ENCODE assay signal across 21 mouse cellular contexts in genomic region chr11:100730477-100731205, GRCm38 (mm10). TPM values are rescaled to one million over a fixed set of nuclear protein-coding genes. Genes with fewer than 3 reads are reported as not detected.
DNase-seq lines count a peak whose midpoint lies in the region; ATAC-seq and TF ChIP-seq lines count a peak whose summit lies in the region.
"Had no signal": no experiment of that assay in that cellular context is flagged by ENCODE, and none has a peak within 500 bp of the region (broad histone marks: within the 10 kb centered on the region; RNA-seq: fewer than 3 reads in every experiment).

No protein-coding gene starts in this region.

- peaks cover 16% of the 10 kb centered on the region; the same call in 1 of the 2 replicates for H3K36me3 ChIP-seq in kidney, embryonic 14.5 days (ENCODE audit: control insufficient read depth, insufficient read depth, low read length)
- peaks cover 9% of the 10 kb centered on the region for H3K36me3 ChIP-seq in spleen, adult 2 months (ENCODE audit: control insufficient read depth, insufficient read depth, low read length)
- H3K36me3 ChIP-seq in midbrain, postnatal 0 days (ENCODE audit: insufficient read depth, low read length) = peaks cover 9% of the 10 kb centered on the region; the same call in 1 of the 2 replicates

- no peak for TF ChIP-seq CTCF in spleen, adult 2 months (IDR thresholded peaks at IDR 0.05; ENCODE audit: extremely low read depth, insufficient read depth, insufficient read length, insufficient replicate concordance)
- no peak for TF ChIP-seq CTCF in midbrain, postnatal 0 days (IDR thresholded peaks at IDR 0.05)

- peaks cover under 1% of the 10 kb centered on the region; the same call in 1 of the 2 replicates for H3K4me1 ChIP-seq in kidney, embryonic 14.5 days (ENCODE audit: control insufficient read depth, insufficient read depth, low read length)
- peaks cover 19% of the 10 kb centered on the region for H3K4me1 ChIP-seq in spleen, adult 2 months (ENCODE audit: control insufficient read depth, insufficient read depth, insufficient read length)
- no peaks in the 10 kb centered on the region for H3K4me1 ChIP-seq in midbrain, postnatal 0 days (ENCODE audit: insufficient read depth, low read length)

- no peak overlapping the region for H3K4me3 ChIP-seq in kidney, embryonic 14.5 days (ENCODE audit: low read length)
- no peak overlapping the region for H3K4me3 ChIP-seq in spleen, adult 2 months (ENCODE audit: extremely low read depth, insufficient read depth, insufficient read length)
- no peak overlapping the region for H3K4me3 ChIP-seq in midbrain, postnatal 0 days (ENCODE audit: low read depth, low read length)
- H3K4me3 ChIP-seq: forebrain, embryonic 13.5 days; heart, embryonic 13.5 days; liver, embryonic 15.5 days; midbrain, embryonic 13.5 days; myocyte had no signal

- H3K27ac ChIP-seq in kidney, embryonic 14.5 days (ENCODE audit: low read depth, low read length) = no peak overlapping the region
- 0 out of 2 replicates have a peak overlapping the region, but pooled peaks have one; percentile 3 for H3K27ac ChIP-seq in spleen, adult 2 months (ENCODE audit: insufficient read depth, low read length)
- H3K27ac ChIP-seq in midbrain, postnatal 0 days (ENCODE audit: low read depth, low read length) = no peak overlapping the region
- H3K27ac ChIP-seq: forebrain, embryonic 13.5 days; heart, embryonic 13.5 days; liver, embryonic 15.5 days; midbrain, embryonic 13.5 days had no signal

- DNase-seq in kidney, adult 11 months = peak; percentile 68
- DNase-seq in spleen, adult 2 months (ENCODE audit: low read depth in 1 of 2, low spot score in 2 of 2) = no peak
- DNase-seq in spleen, postnatal 4 days (ENCODE audit: low spot score in 2 of 2) = no peak
- DNase-seq in kidney, postnatal 36 days = peak; percentile 66 to 72
- DNase-seq in midbrain, postnatal 0 days (ENCODE audit: low spot score) = no peak
- no peak for DNase-seq in cerebellum, adult 11 months
- DNase-seq: adrenal gland, postnatal 36 days; cerebellum, adult 11-12 months; cerebellum, postnatal 36 days; gastrocnemius, postnatal 36 days; lung, postnatal 10 days had no signal

- no peak overlapping the region for H3K4me2 ChIP-seq in kidney, embryonic 14.5 days (replicated peaks; ENCODE audit: low read depth, low read length)
- H3K4me2 ChIP-seq in midbrain, postnatal 0 days (ENCODE audit: low read depth, low read length, poor library complexity, severe bottlenecking) = no peak overlapping the region
- H3K4me2 ChIP-seq: forebrain, embryonic 13.5 days; heart, embryonic 13.5 days; liver, embryonic 15.5 days; midbrain, embryonic 13.5 days had no signal

- H3K9me3 ChIP-seq in kidney, embryonic 14.5 days (ENCODE audit: control insufficient read depth, low read length) = no peaks in the 10 kb centered on the region
- H3K9me3 ChIP-seq in midbrain, postnatal 0 days (ENCODE audit: low read length) = no peaks in the 10 kb centered on the region
- H3K9me3 ChIP-seq: forebrain, embryonic 13.5 days; heart, embryonic 13.5 days; liver, embryonic 15.5 days; midbrain, embryonic 13.5 days had no signal

- 86% methylated on average over 6 of the region's 6 CpGs for WGBS in kidney, embryonic 14.5 days
- WGBS in spleen, adult 2 months = 71% methylated on average over 6 of the region's 6 CpGs
- WGBS in midbrain, postnatal 0 days = 85% methylated on average over 6 of the region's 6 CpGs

- no peak for TF ChIP-seq POLR2A in spleen, adult 2 months (IDR thresholded peaks at IDR 0.05; ENCODE audit: low read depth, low read length)

- no peak for ATAC-seq in kidney, embryonic 14.5 days (ENCODE audit: low FRiP score, low TSS enrichment)
- no peak for ATAC-seq in midbrain, postnatal 0 days (ENCODE audit: low FRiP score)
- ATAC-seq: forebrain, embryonic 13.5 days; midbrain, embryonic 13.5 days had no signal

- H3K27me3 ChIP-seq in kidney, embryonic 14.5 days (ENCODE audit: control insufficient read depth, insufficient read depth, low read length) = no peaks in the 10 kb centered on the region
- H3K27me3 ChIP-seq in spleen, adult 2 months (ENCODE audit: control insufficient read depth, insufficient read depth, low read length) = no peaks in the 10 kb centered on the region
- H3K27me3 ChIP-seq in midbrain, postnatal 0 days (ENCODE audit: insufficient read depth, low read length) = no peaks in the 10 kb centered on the region
- H3K27me3 ChIP-seq: forebrain, embryonic 13.5 days; heart, embryonic 13.5 days; liver, embryonic 15.5 days; midbrain, embryonic 13.5 days had no signal

- no peak overlapping the region for H3K9ac ChIP-seq in kidney, embryonic 14.5 days (ENCODE audit: low read depth, low read length)
- H3K9ac ChIP-seq in midbrain, postnatal 0 days (replicated peaks; ENCODE audit: low read length, poor library complexity, severe bottlenecking) = no peak overlapping the region
- H3K9ac ChIP-seq: forebrain, embryonic 13.5 days; heart, embryonic 13.5 days; liver, embryonic 15.5 days; midbrain, embryonic 13.5 days had no signal

RNA-seq across cellular contexts. Expression of gene Rab5c, which starts 7.4 kb away (rescaled TPM):
- polyA plus RNA-seq in kidney, embryonic 14.5 days (2014; fragmentation: Nextera tagmentation; extraction: Ambion mirVana) = 46.8 and 92.8 TPM in 2 replicates
- 183 and 200 TPM in 2 replicates for polyA plus RNA-seq in spleen, adult 2 months (2012; rRNA removed)
- 218 and 250 TPM in 2 replicates for total RNA-seq in midbrain, postnatal 0 days (2014; rRNA removed)
- polyA plus RNA-seq in midbrain, postnatal 0 days (2015; fragmentation: Nextera tagmentation; extraction: Ambion mirVana) = 33.8 and 34.4 TPM in 2 replicates

RNA-seq across cellular contexts. Expression of gene Hspb9, which starts 17.0 kb away (rescaled TPM):
- 0.47 TPM in 1 of 2 replicates, not detected in the other for polyA plus RNA-seq in kidney, embryonic 14.5 days (2014; fragmentation: Nextera tagmentation; extraction: Ambion mirVana)
- 0.36 TPM in 1 of 2 replicates, not detected in the other for polyA plus RNA-seq in spleen, adult 2 months (2012; rRNA removed)
- total RNA-seq in midbrain, postnatal 0 days (2014; rRNA removed) = not detected in 2 replicates
- not detected in 2 replicates for polyA plus RNA-seq in midbrain, postnatal 0 days (2015; fragmentation: Nextera tagmentation; extraction: Ambion mirVana)
- total RNA-seq: adrenal gland, postnatal 36 days; gastrocnemius, postnatal 36 days; layer of hippocampus, postnatal 25 days; left cerebral cortex, postnatal 25 days had no signal
- polyA plus RNA-seq: forebrain, embryonic 13.5 days; large intestine, adult 2 months had no signal

RNA-seq across cellular contexts. Expression of gene Kat2a, which starts 18.4 kb away (rescaled TPM):
- polyA plus RNA-seq in kidney, embryonic 14.5 days (2014; fragmentation: Nextera tagmentation; extraction: Ambion mirVana) = 44.3 and 74.5 TPM in 2 replicates
- 31.1 and 39.0 TPM in 2 replicates for polyA plus RNA-seq in spleen, adult 2 months (2012; rRNA removed)
- total RNA-seq in midbrain, postnatal 0 days (2014; rRNA removed) = 62.8 and 75.6 TPM in 2 replicates
- polyA plus RNA-seq in midbrain, postnatal 0 days (2015; fragmentation: Nextera tagmentation; extraction: Ambion mirVana) = 69.9 and 70.0 TPM in 2 replicates

RNA-seq across cellular contexts. Expression of gene Dhx58, which starts 26.6 kb away (rescaled TPM):
- polyA plus RNA-seq in kidney, embryonic 14.5 days (2014; fragmentation: Nextera tagmentation; extraction: Ambion mirVana) = 3.2 TPM in 2 replicates
- polyA plus RNA-seq in spleen, adult 2 months (2012; rRNA removed) = 15.1 and 17.6 TPM in 2 replicates
- total RNA-seq in midbrain, postnatal 0 days (2014; rRNA removed) = 2.4 and 3.8 TPM in 2 replicates
- 1.8 and 2.2 TPM in 2 replicates for polyA plus RNA-seq in midbrain, postnatal 0 days (2015; fragmentation: Nextera tagmentation; extraction: Ambion mirVana)

RNA-seq across cellular contexts. Expression of gene Kcnh4, which starts 29.1 kb away (rescaled TPM):
- polyA plus RNA-seq in kidney, embryonic 14.5 days (2014; fragmentation: Nextera tagmentation; extraction: Ambion mirVana) = 0.07 TPM in 1 of 2 replicates, not detected in the other
- 0.82 and 1.5 TPM in 2 replicates for polyA plus RNA-seq in spleen, adult 2 months (2012; rRNA removed)
- 13.7 and 19.6 TPM in 2 replicates for total RNA-seq in midbrain, postnatal 0 days (2014; rRNA removed)
- polyA plus RNA-seq in midbrain, postnatal 0 days (2015; fragmentation: Nextera tagmentation; extraction: Ambion mirVana) = 6.1 and 7.4 TPM in 2 replicates
- total RNA-seq: gastrocnemius, postnatal 36 days had no signal
- polyA plus RNA-seq: C2C12; heart, embryonic 13.5 days; liver, embryonic 15.5 days had no signal

Comparison
In these comparisons a context has a peak if more than half of its experiments do, and no peak if none do; other contexts are left out.
1. DNase-seq: peak in kidney, adult 11 months (single experiment) and kidney, postnatal 36 days (2 of 2); none in spleen, adult 2 months (0 of 2), spleen, postnatal 4 days (0 of 2), midbrain, postnatal 0 days (single experiment) and cerebellum, adult 11 months (single experiment).